Mouse (Mus musculus): ENCODE measurements around the gene Dld. TPM values are rescaled to one million over a fixed set of nuclear protein-coding genes. Genes with fewer than 3 reads are reported as not detected.

Dld gene
- total and polyA plus RNA-seq, 3 experiments, result 61.2 to 109 (median 79.8) TPM

DNA sequence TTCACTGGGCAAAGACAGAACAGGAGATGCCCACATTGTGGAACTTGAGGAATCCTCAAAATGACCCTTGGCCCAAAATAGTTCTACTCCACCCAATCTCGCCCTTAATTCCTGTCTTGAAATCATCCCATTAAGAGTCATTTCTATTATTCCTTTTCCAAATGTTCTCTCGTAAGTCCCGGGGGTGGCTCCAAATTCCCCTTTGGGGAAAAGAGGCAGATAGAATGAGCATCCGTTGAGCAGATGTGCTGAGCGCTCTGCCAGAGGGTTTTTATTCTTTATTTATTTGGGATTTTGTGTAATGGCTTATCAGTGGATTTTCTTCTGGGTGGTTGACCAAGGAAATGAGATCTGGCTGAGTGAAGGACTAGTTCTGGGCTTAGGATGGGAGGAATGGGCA lies 16.5 kb upstream of the Dld start:
- no peaks in the 10 kb centered on the region for H3K79me2 ChIP-seq (replicated peaks; ENCODE audit: control insufficient read depth, extremely low read depth, insufficient read depth, poor library complexity, severe bottlenecking)
- H3K27me3 ChIP-seq (replicated peaks), result no peaks in the 10 kb centered on the region
- H3K9ac ChIP-seq (ENCODE audit: insufficient read depth, low read depth), result no peak overlapping the region
- H3K4me3 ChIP-seq (replicated peaks in 1 of 3; ENCODE audit: low read depth in 2 of 3, low read length in 2 of 3, poor library complexity in 1 of 3), result no peak overlapping the region
- in situ Hi-C loops (cut with MboI; ENCODE audit: low pct_ligation_motif_present, low pct_unique_long_range_greater_than_20kb, low sequenced_read_pairs) (no loop called here), dilution Hi-C loops (cut with MboI; ENCODE audit: extremely low pct_ligation_motif_present, extremely low pct_unique_long_range_greater_than_20kb, low sequenced_read_pairs) (no loop called here)
- DNase-seq (ENCODE audit: extremely low read depth), result no peak
- no peak overlapping the region for H3K27ac ChIP-seq (ENCODE audit: insufficient read depth, low read depth)
- H3K4me1 ChIP-seq (ENCODE audit: control insufficient read depth in 1 of 2, insufficient read depth in 2 of 2), result no peaks in the 10 kb centered on the region
- no peaks in the 10 kb centered on the region for H3K9me3 ChIP-seq (replicated peaks; ENCODE audit: low read length)
- TF ChIP-seq TCF12 (IDR thresholded peaks at IDR 0.05; ENCODE audit: low read depth, low read length) (no peak), JUN (IDR thresholded peaks at IDR 0.05; ENCODE audit: insufficient read depth, low read depth, low read length) (no peak), ELF1 (IDR thresholded peaks at IDR 0.05; ENCODE audit: low read depth, low read length) (no peak), ZKSCAN1 (IDR thresholded peaks at IDR 0.05; ENCODE audit: borderline replicate concordance, low read depth, low read length) (no peak), ETS1 (conservative IDR thresholded peaks at IDR 0.05; ENCODE audit: low read depth, low read length) (no peak), IRF4 (IDR thresholded peaks at IDR 0.05; ENCODE audit: low read depth, low read length) (no peak)
- no peak overlapping the region for H3K4me2 ChIP-seq (ENCODE audit: insufficient read depth, low read depth, poor library complexity, severe bottlenecking)
- no peaks in the 10 kb centered on the region for H3K36me3 ChIP-seq (replicated peaks in 1 of 2; ENCODE audit: control insufficient read depth in 1 of 2, insufficient read depth in 1 of 2, low read length in 1 of 2)

DNA sequence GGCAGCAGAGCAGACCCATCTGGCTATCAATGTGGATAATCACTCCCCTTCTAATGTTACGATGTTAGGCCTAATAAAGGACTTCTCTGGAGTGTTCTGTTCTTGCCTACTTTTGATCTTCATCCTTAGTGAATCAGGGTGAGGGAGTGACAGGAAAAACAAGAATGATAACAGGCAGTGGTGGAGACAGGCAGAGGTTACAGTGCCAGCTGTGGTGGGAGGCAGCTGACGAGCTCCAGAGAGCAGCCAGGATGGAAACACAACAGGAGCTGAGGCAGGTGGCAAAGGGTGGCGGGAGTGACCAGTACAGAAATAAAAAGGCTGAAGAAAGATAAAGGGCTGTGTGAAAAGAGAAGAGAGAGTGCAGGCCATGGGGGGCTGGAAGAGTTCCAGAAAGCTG lies 15.2 kb upstream of the Dld start:
- Histone ChIP-seq H3K4me2 (ENCODE audit: insufficient read depth, low read depth, poor library complexity, severe bottlenecking) (no peak overlapping the region), H3K27ac (ENCODE audit: insufficient read depth, low read depth) (no peak overlapping the region), H3K9ac (ENCODE audit: insufficient read depth, low read depth) (no peak overlapping the region), H3K9me3 (replicated peaks; ENCODE audit: low read length) (no peaks in the 10 kb centered on the region), H3K36me3 (replicated peaks in 1 of 2; ENCODE audit: control insufficient read depth in 1 of 2, insufficient read depth in 1 of 2, low read length in 1 of 2) (no peaks in the 10 kb centered on the region), H3K27me3 (replicated peaks) (no peaks in the 10 kb centered on the region), H3K4me1 (ENCODE audit: control insufficient read depth in 1 of 2, insufficient read depth in 2 of 2) (no peaks in the 10 kb centered on the region), H3K79me2 (replicated peaks; ENCODE audit: control insufficient read depth, extremely low read depth, insufficient read depth, poor library complexity, severe bottlenecking) (no peaks in the 10 kb centered on the region), H3K4me3 (replicated peaks in 1 of 3; ENCODE audit: low read depth in 2 of 3, low read length in 2 of 3, poor library complexity in 1 of 3) (no peak overlapping the region)
- TF ChIP-seq NRF1 (IDR thresholded peaks at IDR 0.05; ENCODE audit: low read depth, low read length) (no peak), BHLHE40 (IDR thresholded peaks at IDR 0.05; ENCODE audit: low read depth, low read length) (no peak), JUN (IDR thresholded peaks at IDR 0.05; ENCODE audit: insufficient read depth, low read depth, low read length) (no peak), POLR2A (IDR thresholded peaks at IDR 0.05; ENCODE audit: low read depth, low read length) (no peak), MAFK (IDR thresholded peaks at IDR 0.05; ENCODE audit: insufficient replicate concordance, low read length) (no peak), MEF2A (IDR thresholded peaks at IDR 0.05; ENCODE audit: borderline replicate concordance, low read depth, low read length) (no peak), GABPA (IDR thresholded peaks at IDR 0.05; ENCODE audit: insufficient replicate concordance, low read depth, low read length) (no peak), ZNF384 (IDR thresholded peaks at IDR 0.05; ENCODE audit: low read depth, low read length) (no peak)
- in situ Hi-C loops (cut with MboI; ENCODE audit: low pct_ligation_motif_present, low pct_unique_long_range_greater_than_20kb, low sequenced_read_pairs) (no loop called here), dilution Hi-C loops (cut with MboI; ENCODE audit: extremely low pct_ligation_motif_present, extremely low pct_unique_long_range_greater_than_20kb, low sequenced_read_pairs) (no loop called here)
- no peak for DNase-seq (ENCODE audit: extremely low read depth)

All from CH12.LX (cell line).